Mouse (Mus musculus): ENCODE measurements around the gene Col18a1. TPM values are rescaled to one million over a fixed set of nuclear protein-coding genes. Genes with fewer than 3 reads are reported as not detected.

Gene Col18a1
- polyA plus RNA-seq, 1 experiment from 2014 or later: 83.2 TPM

DNA sequence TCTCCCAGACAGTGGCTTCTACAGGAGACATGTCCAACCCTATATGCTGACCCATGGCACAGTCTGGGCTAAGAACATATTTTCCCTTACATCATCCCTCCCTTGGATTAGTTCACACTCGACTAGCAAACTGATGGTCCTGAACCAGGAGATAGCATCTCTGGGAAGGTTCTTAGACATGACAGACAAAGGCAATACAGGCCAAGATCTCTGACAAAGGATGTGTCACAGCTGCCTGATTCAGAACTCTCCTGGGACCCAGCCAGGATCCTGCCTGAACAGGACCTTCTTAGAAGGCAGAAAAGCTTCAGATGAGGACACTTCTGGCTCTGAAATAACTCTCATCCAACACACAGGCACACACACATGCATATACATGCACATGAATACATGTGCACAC, 81.8 kb downstream of the Col18a1 start:
- WGBS: 88% methylated on average over 1 of the region's 1 CpGs
- peaks cover 2% of the 10 kb centered on the region for H3K36me3 ChIP-seq (ENCODE audit: control insufficient read depth, insufficient read depth, low read length)
- H3K9me3 ChIP-seq (ENCODE audit: control insufficient read depth, low read length): no peaks in the 10 kb centered on the region
- H3K4me1 ChIP-seq (ENCODE audit: control insufficient read depth, insufficient read depth, low read length): no peaks in the 10 kb centered on the region
- no peaks in the 10 kb centered on the region for H3K27me3 ChIP-seq (ENCODE audit: control insufficient read depth, insufficient read depth, low read length)
- ATAC-seq (ENCODE audit: insufficient read depth, low FRiP score, low TSS enrichment) (no peak), DNase-seq (ENCODE audit: low spot score) (no peak)
- H3K9ac ChIP-seq (ENCODE audit: low read length): no peak overlapping the region
- H3K27ac ChIP-seq (ENCODE audit: low read depth, low read length): no peak overlapping the region
- H3K4me2 ChIP-seq (ENCODE audit: low read depth): no peak overlapping the region
- H3K4me3 ChIP-seq (ENCODE audit: low read depth, low read length): no peak overlapping the region

GRCm38 (mm10) chr10:77082921-77083320, 83.4 kb downstream of the Col18a1 start:
- H3K9ac ChIP-seq (ENCODE audit: low read length): no peak overlapping the region
- no peak overlapping the region for H3K4me2 ChIP-seq (ENCODE audit: low read depth)
- no peak overlapping the region for H3K4me3 ChIP-seq (ENCODE audit: low read depth, low read length)
- DNase-seq (ENCODE audit: low spot score) (no peak), ATAC-seq (ENCODE audit: insufficient read depth, low FRiP score, low TSS enrichment) (no peak)
- no peaks in the 10 kb centered on the region for H3K27me3 ChIP-seq (ENCODE audit: control insufficient read depth, insufficient read depth, low read length)
- H3K27ac ChIP-seq (ENCODE audit: low read depth, low read length): no peak overlapping the region
- no peaks in the 10 kb centered on the region for H3K4me1 ChIP-seq (ENCODE audit: control insufficient read depth, insufficient read depth, low read length)
- WGBS: 77% methylated on average over 5 of the region's 5 CpGs
- no peaks in the 10 kb centered on the region for H3K9me3 ChIP-seq (ENCODE audit: control insufficient read depth, low read length)
- peaks cover 2% of the 10 kb centered on the region for H3K36me3 ChIP-seq (ENCODE audit: control insufficient read depth, insufficient read depth, low read length)

- no peak overlapping the region for H3K9ac ChIP-seq (ENCODE audit: low read length)
- no peaks in the 10 kb centered on the region for H3K4me1 ChIP-seq (ENCODE audit: control insufficient read depth, insufficient read depth, low read length)
- H3K4me2 ChIP-seq (ENCODE audit: low read depth): no peak overlapping the region
- H3K27me3 ChIP-seq (ENCODE audit: control insufficient read depth, insufficient read depth, low read length): no peaks in the 10 kb centered on the region
- peak; percentile 75 for DNase-seq (ENCODE audit: low spot score)
- H3K27ac ChIP-seq (ENCODE audit: low read depth, low read length): no peak overlapping the region
- peaks cover 1% of the 10 kb centered on the region for H3K36me3 ChIP-seq (ENCODE audit: control insufficient read depth, insufficient read depth, low read length)
- no peaks in the 10 kb centered on the region for H3K9me3 ChIP-seq (ENCODE audit: control insufficient read depth, low read length)
- H3K4me3 ChIP-seq (ENCODE audit: low read depth, low read length): no peak overlapping the region
- ATAC-seq (ENCODE audit: insufficient read depth, low FRiP score, low TSS enrichment): no peak
- WGBS: 26% methylated on average over 3 of the region's 3 CpGs
Measured at GRCm38 (mm10) chr10:77082453-77082852, 83.9 kb downstream of the Col18a1 start.

DNA sequence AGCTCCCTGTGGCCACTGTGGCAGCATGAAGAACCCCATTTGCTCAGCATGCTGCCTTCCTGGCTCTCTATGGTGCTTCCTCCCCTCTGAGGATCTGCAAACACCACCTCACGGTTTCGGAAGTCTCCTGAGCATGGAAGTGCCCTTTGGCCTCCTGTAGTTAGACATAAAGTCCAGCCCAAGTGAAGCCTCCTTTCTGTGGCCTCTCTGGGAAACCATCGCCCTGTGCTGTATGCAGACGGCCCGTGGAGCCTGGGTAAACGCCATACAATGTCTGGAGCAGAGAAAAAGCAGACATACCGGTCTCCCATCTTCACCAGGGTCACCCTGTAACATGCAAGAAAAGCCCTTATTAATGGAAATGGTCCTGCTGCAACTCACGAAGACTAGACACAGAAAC, 87.4 kb downstream of the Col18a1 start:
- Histone ChIP-seq H3K27ac (ENCODE audit: low read depth, low read length) (no peak overlapping the region), H3K36me3 (ENCODE audit: control insufficient read depth, insufficient read depth, low read length) (no peaks in the 10 kb centered on the region), H3K9ac (ENCODE audit: low read length) (no peak overlapping the region), H3K4me3 (ENCODE audit: low read depth, low read length) (no peak overlapping the region), H3K9me3 (ENCODE audit: control insufficient read depth, low read length) (no peaks in the 10 kb centered on the region), H3K4me2 (ENCODE audit: low read depth) (no peak overlapping the region), H3K4me1 (ENCODE audit: control insufficient read depth, insufficient read depth, low read length) (no peaks in the 10 kb centered on the region), H3K27me3 (ENCODE audit: control insufficient read depth, insufficient read depth, low read length) (no peaks in the 10 kb centered on the region)
- ATAC-seq (ENCODE audit: insufficient read depth, low FRiP score, low TSS enrichment): no peak
- 93% methylated on average over 8 of the region's 8 CpGs for WGBS
- DNase-seq (ENCODE audit: low spot score): no peak

GRCm38 (mm10) chr10:77078456-77078855, 87.9 kb downstream of the Col18a1 start:
- no peak for ATAC-seq (ENCODE audit: insufficient read depth, low FRiP score, low TSS enrichment)
- Histone ChIP-seq H3K27ac (ENCODE audit: low read depth, low read length) (no peak overlapping the region), H3K4me3 (ENCODE audit: low read depth, low read length) (no peak overlapping the region), H3K36me3 (ENCODE audit: control insufficient read depth, insufficient read depth, low read length) (no peaks in the 10 kb centered on the region), H3K27me3 (ENCODE audit: control insufficient read depth, insufficient read depth, low read length) (no peaks in the 10 kb centered on the region), H3K4me1 (ENCODE audit: control insufficient read depth, insufficient read depth, low read length) (no peaks in the 10 kb centered on the region), H3K4me2 (ENCODE audit: low read depth) (no peak overlapping the region), H3K9ac (ENCODE audit: low read length) (no peak overlapping the region), H3K9me3 (ENCODE audit: control insufficient read depth, low read length) (no peaks in the 10 kb centered on the region)
- 97% methylated on average over 4 of the region's 4 CpGs for WGBS
- DNase-seq (ENCODE audit: low spot score): no peak

GRCm38 (mm10) chr10:77074276-77074974, 91.9 kb downstream of the Col18a1 start:
- H3K4me3 ChIP-seq (ENCODE audit: low read depth, low read length): no peak overlapping the region
- DNase-seq (ENCODE audit: low spot score) (no peak), ATAC-seq (ENCODE audit: insufficient read depth, low FRiP score, low TSS enrichment) (no peak)
- H3K4me1 ChIP-seq (ENCODE audit: control insufficient read depth, insufficient read depth, low read length): no peaks in the 10 kb centered on the region
- H3K9me3 ChIP-seq (ENCODE audit: control insufficient read depth, low read length): no peaks in the 10 kb centered on the region
- no peak overlapping the region for H3K4me2 ChIP-seq (ENCODE audit: low read depth)
- peaks cover 2% of the 10 kb centered on the region; the same call in 1 of the 2 replicates for H3K36me3 ChIP-seq (ENCODE audit: control insufficient read depth, insufficient read depth, low read length)
- WGBS: 89% methylated on average over 4 of the region's 4 CpGs
- H3K27ac ChIP-seq (ENCODE audit: low read depth, low read length): no peak overlapping the region
- H3K27me3 ChIP-seq (ENCODE audit: control insufficient read depth, insufficient read depth, low read length): no peaks in the 10 kb centered on the region
- no peak overlapping the region for H3K9ac ChIP-seq (ENCODE audit: low read length)

GRCm38 (mm10) chr10:77070072-77070471, 96.3 kb downstream of the Col18a1 start:
- Histone ChIP-seq H3K4me2 (ENCODE audit: low read depth) (no peak overlapping the region), H3K27ac (ENCODE audit: low read depth, low read length) (no peak overlapping the region), H3K4me1 (ENCODE audit: control insufficient read depth, insufficient read depth, low read length) (no peaks in the 10 kb centered on the region), H3K36me3 (ENCODE audit: control insufficient read depth, insufficient read depth, low read length) (peaks cover 4% of the 10 kb centered on the region; the same call in 1 of the 2 replicates), H3K9me3 (ENCODE audit: control insufficient read depth, low read length) (no peaks in the 10 kb centered on the region), H3K27me3 (ENCODE audit: control insufficient read depth, insufficient read depth, low read length) (no peaks in the 10 kb centered on the region), H3K4me3 (ENCODE audit: low read depth, low read length) (no peak overlapping the region), H3K9ac (ENCODE audit: low read length) (no peak overlapping the region)
- ATAC-seq (ENCODE audit: insufficient read depth, low FRiP score, low TSS enrichment) (no peak), DNase-seq (ENCODE audit: low spot score) (peak; percentile 61)
- WGBS: 53% methylated on average over 4 of the region's 4 CpGs

- ATAC-seq (ENCODE audit: insufficient read depth, low FRiP score, low TSS enrichment): no peak
Measured at GRCm38 (mm10) chr10:77068469-77068868, 97.9 kb downstream of the Col18a1 start.

DNA sequence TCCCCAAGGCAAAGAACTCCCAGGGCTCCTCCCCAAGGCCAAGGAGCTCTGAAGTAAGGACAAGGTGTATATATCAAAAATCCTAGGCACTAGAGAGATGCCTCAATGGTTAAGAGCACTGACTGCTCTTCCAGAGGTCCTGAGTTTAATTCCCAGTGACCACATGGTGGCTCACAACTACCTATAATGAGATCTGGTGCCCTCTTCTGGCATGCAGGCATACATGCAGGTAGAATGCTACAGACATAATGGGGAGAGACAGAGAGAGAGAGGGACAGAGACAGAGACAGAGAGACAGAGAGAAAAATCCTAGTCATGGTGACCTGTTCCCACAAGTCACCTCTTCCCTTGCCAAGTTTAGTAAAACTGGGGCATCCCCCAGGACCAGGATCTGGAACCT, 101.7 kb downstream of the Col18a1 start:
- Histone ChIP-seq H3K4me3 (ENCODE audit: low read depth, low read length) (no peak overlapping the region), H3K36me3 (ENCODE audit: control insufficient read depth, insufficient read depth, low read length) (0 out of 2 replicates have a peak, but pooled peaks cover 2% of the 10 kb centered on the region), H3K9me3 (ENCODE audit: control insufficient read depth, low read length) (no peaks in the 10 kb centered on the region), H3K4me2 (ENCODE audit: low read depth) (no peak overlapping the region), H3K27ac (ENCODE audit: low read depth, low read length) (no peak overlapping the region), H3K27me3 (ENCODE audit: control insufficient read depth, insufficient read depth, low read length) (no peaks in the 10 kb centered on the region), H3K9ac (ENCODE audit: low read length) (no peak overlapping the region), H3K4me1 (ENCODE audit: control insufficient read depth, insufficient read depth, low read length) (no peaks in the 10 kb centered on the region)
- ATAC-seq (ENCODE audit: insufficient read depth, low FRiP score, low TSS enrichment): no peak
- no peak for DNase-seq (ENCODE audit: low spot score)

More at GRCm38 (mm10) chr10:77068469-77068868, 97.9 kb downstream of the Col18a1 start:
- Histone ChIP-seq H3K4me1 (ENCODE audit: control insufficient read depth, insufficient read depth, low read length) (no peaks in the 10 kb centered on the region), H3K36me3 (ENCODE audit: control insufficient read depth, insufficient read depth, low read length) (peaks cover 4% of the 10 kb centered on the region; the same call in 1 of the 2 replicates), H3K9me3 (ENCODE audit: control insufficient read depth, low read length) (no peaks in the 10 kb centered on the region), H3K27me3 (ENCODE audit: control insufficient read depth, insufficient read depth, low read length) (no peaks in the 10 kb centered on the region), H3K4me2 (ENCODE audit: low read depth) (no peak overlapping the region), H3K9ac (ENCODE audit: low read length) (no peak overlapping the region), H3K4me3 (ENCODE audit: low read depth, low read length) (no peak overlapping the region), H3K27ac (ENCODE audit: low read depth, low read length) (no peak overlapping the region)
- no peak for DNase-seq (ENCODE audit: low spot score)
- 94% methylated on average over 7 of the region's 7 CpGs for WGBS

Data from neural tube, embryonic 11.5 days (tissue).